Mouse (Mus musculus) urinary bladder, postnatal 25 days (tissue): ENCODE data around the gene Vps13c.
A peak's percentile ranks its signal among the peaks of the same experiment; 100 is the strongest.

ENCODE experiments used
- DNase-seq: peaks from one replicate; pipeline ENCODE4 v3.0.0; 2022; ENCODE audit warnings: low spot score

Gene Vps13c

GRCm38 (mm10) chr9:67883349-67883984 is 43.3 kb downstream of the Vps13c start:
- no peak for DNase-seq

- DNase-seq: no peak
Observed at GRCm38 (mm10) chr9:67884095-67884494, 43.9 kb downstream of the Vps13c start.

GRCm38 (mm10) chr9:67886981-67887720 is 47.0 kb downstream of the Vps13c start:
- peak; percentile 19 for DNase-seq

GRCm38 (mm10) chr9:67893474-67893873 is 53.3 kb downstream of the Vps13c start:
- no peak for DNase-seq

- no peak for DNase-seq
Observed at GRCm38 (mm10) chr9:67896646-67897295, 56.6 kb downstream of the Vps13c start.

GRCm38 (mm10) chr9:67900398-67900797 is 60.2 kb downstream of the Vps13c start:
- DNase-seq: no peak

GRCm38 (mm10) chr9:67904355-67904754 is 64.2 kb downstream of the Vps13c start:
- no peak for DNase-seq

- DNase-seq: no peak
Observed at GRCm38 (mm10) chr9:67905541-67905940, 65.3 kb downstream of the Vps13c start.

GRCm38 (mm10) chr9:67914681-67915080 is 74.5 kb downstream of the Vps13c start:
- DNase-seq: no peak

GRCm38 (mm10) chr9:67922350-67922749 is 82.2 kb downstream of the Vps13c start:
- no peak for DNase-seq

- peak; percentile 18 for DNase-seq
Observed at GRCm38 (mm10) chr9:67930629-67931028, 90.4 kb downstream of the Vps13c start.

GRCm38 (mm10) chr9:67937286-67937685 is 97.1 kb downstream of the Vps13c start:
- no peak for DNase-seq

- no peak for DNase-seq
Observed at GRCm38 (mm10) chr9:67955466-67956010, 115.3 kb downstream of the Vps13c start.

GRCm38 (mm10) chr9:67961953-67962352 is 121.8 kb downstream of the Vps13c start:
- DNase-seq: no peak

- DNase-seq: no peak
Observed at GRCm38 (mm10) chr9:67965889-67966288, 125.7 kb downstream of the Vps13c start.

- no peak for DNase-seq
Observed at GRCm38 (mm10) chr9:67967011-67967410, 126.8 kb downstream of the Vps13c start.

- no peak for DNase-seq
Observed at GRCm38 (mm10) chr9:67973451-67973850, 133.3 kb downstream of the Vps13c start.

GRCm38 (mm10) chr9:67975491-67975890 is 135.3 kb downstream of the Vps13c start:
- DNase-seq: no peak

GRCm38 (mm10) chr9:68006566-68006965 is 166.4 kb downstream of the Vps13c start:
- no peak for DNase-seq

- peak; percentile 74 for DNase-seq
Observed at GRCm38 (mm10) chr9:68014991-68015396, 174.8 kb downstream of the Vps13c start.

- DNase-seq: peak; percentile 14
Observed at GRCm38 (mm10) chr9:68016255-68016954, 176.2 kb downstream of the Vps13c start.

- DNase-seq: peak; percentile 14
Observed at GRCm38 (mm10) chr9:68020776-68021365, 180.7 kb downstream of the Vps13c start.
